Mouse (Mus musculus) heart, postnatal 14 days (tissue): ENCODE data around the gene Tmem179b. TPM values are rescaled to one million over a fixed set of nuclear protein-coding genes. Genes with fewer than 3 reads are reported as not detected.
A peak's percentile ranks its signal among the peaks of the same experiment; 100 is the strongest.

Experiments used
- DNase-seq, 2 experiments: peaks; one replicate each; pipeline ENCODE4 v3.0.0; 2021 to 2022
- intact Hi-C: fragments of 180-260 bp; cut with DNase I; formaldehyde crosslinking; loops from one replicate; pipeline ENCODE4 v1.15.1; 2025
- long read RNA-seq, 2 experiments: library from polyadenylated mRNA; stranded (forward); transcript quantifications; one replicate each; pipeline ENCODE4 v2.0.0; 2021
- total RNA-seq, 2 experiments: library from RNA; stranded (reverse); gene quantifications; 2 replicates each; pipeline ENCODE4 v1.2.3; 2021

Tmem179b gene
- 10 to 100 TPM; 15.7 to 17.9 TPM for total RNA-seq
- long read RNA-seq, experiment 1, transcript Tmem179b-201 (5 exons, 818 nt): major isoform, 10 of 19 reads
- long read RNA-seq, experiment 1, partial matches to known transcripts: 2 of 19 reads
- long read RNA-seq, experiment 1, other reads (novel, unspliced or antisense): 5 of 19 reads
- long read RNA-seq, experiment 2, transcript Tmem179b-201 (5 exons, 818 nt): major isoform, 6 of 13 reads
- long read RNA-seq, experiment 2, partial matches to known transcripts: 2 of 13 reads
- long read RNA-seq, experiment 2, other reads (novel, unspliced or antisense): 2 of 13 reads

- DNase-seq: peak; percentile 95 to 97
- intact Hi-C loops: loop anchor here (5.0 kb wide), 1 partner anchor 43 kb away; the partner anchor contains the start of gene Ttc9c
Measured at GRCm38 (mm10) chr19:8774086-8774835, at the start of gene Tmem179b. Gene Tmem179b (minus strand): TSS chr19:8774467.

GRCm38 (mm10) chr19:8822696-8823095 is 48.4 kb upstream of the Tmem179b start:
- no peak for DNase-seq
- intact Hi-C loops: no loop called here

- intact Hi-C loops: no loop called here
- DNase-seq: no peak
Measured at GRCm38 (mm10) chr19:8821146-8821545, 46.9 kb upstream of the Tmem179b start.

GRCm38 (mm10) chr19:8820424-8820956 is 46.2 kb upstream of the Tmem179b start:
- intact Hi-C loops: no loop called here
- DNase-seq: no peak

GRCm38 (mm10) chr19:8819596-8820423 is 45.5 kb upstream of the Tmem179b start, which contains the start of gene Hnrnpul2:
Gene Hnrnpul2 (plus strand): TSS chr19:8820010.
- DNase-seq: peak; percentile 98 to 99
- intact Hi-C loops: loop anchor here (5.0 kb wide), 2 partner anchors 48 to 103 kb away; partner anchors contain the start of genes Tmem179b and Tmem223

GRCm38 (mm10) chr19:8818801-8819595 is 44.7 kb upstream of the Tmem179b start, which contains the start of gene Ttc9c:
Gene Ttc9c (minus strand): TSS chr19:8819333.
- intact Hi-C loops: loop anchor here (5.0 kb wide), 2 partner anchors 47 to 102 kb away; partner anchors contain the start of genes Tmem179b and Tmem223
- peak; percentile 94 for DNase-seq

GRCm38 (mm10) chr19:8818301-8818798 is 44.1 kb upstream of the Tmem179b start:
- DNase-seq: no peak
- intact Hi-C loops: loop anchor here (5.0 kb wide), 2 partner anchors 46 to 101 kb away; partner anchors contain the start of genes Tmem179b and Tmem223

GRCm38 (mm10) chr19:8817001-8817400 is 42.7 kb upstream of the Tmem179b start:
- intact Hi-C loops: loop anchor here (2.0 to 5.0 kb wide), 3 partner anchors 14 to 100 kb away; partner anchors contain the start of genes Tmem179b, Tmem223 and Zbtb3

GRCm38 (mm10) chr19:8815812-8816211 is 41.5 kb upstream of the Tmem179b start:
- intact Hi-C loops: loop anchor here (2.0 to 5.0 kb wide), 3 partner anchors 13 to 99 kb away; partner anchors contain the start of genes Tmem179b, Tmem223 and Zbtb3
- DNase-seq: no peak

More at GRCm38 (mm10) chr19:8817001-8817400, 42.7 kb upstream of the Tmem179b start:
- DNase-seq: no peak

GRCm38 (mm10) chr19:8806810-8807209 is 32.5 kb upstream of the Tmem179b start:
- DNase-seq: no peak
- intact Hi-C loops: no loop called here

GRCm38 (mm10) chr19:8803879-8804660 is 29.8 kb upstream of the Tmem179b start:
- intact Hi-C loops: loop anchor here (2.0 to 5.0 kb wide), 2 partner anchors 13 to 62 kb away; partner anchors contain the start of genes 1700092M07Rik and Stx5a
- DNase-seq: no peak

GRCm38 (mm10) chr19:8803204-8803780 is 29.0 kb upstream of the Tmem179b start:
- intact Hi-C loops: loop anchor here (2.0 to 5.0 kb wide), 2 partner anchors 14 to 61 kb away; partner anchors contain the start of genes 1700092M07Rik and Stx5a
- DNase-seq: no peak

- DNase-seq: peak; percentile 88 to 90
- intact Hi-C loops: loop anchor here (2.0 to 5.0 kb wide), 2 partner anchors 15 to 60 kb away; partner anchors contain the start of genes 1700092M07Rik and Stx5a
Measured at GRCm38 (mm10) chr19:8802130-8802821, 28.0 kb upstream of the Tmem179b start, which contains the start of gene Zbtb3. Gene Zbtb3 (plus strand): TSS chr19:8802555.

- DNase-seq: no peak
- intact Hi-C loops: no loop called here
Measured at GRCm38 (mm10) chr19:8798947-8799315, 24.7 kb upstream of the Tmem179b start.

- intact Hi-C loops: no loop called here
- DNase-seq: peak; percentile 91 to 92
Measured at GRCm38 (mm10) chr19:8798264-8798946, 24.1 kb upstream of the Tmem179b start, which contains the start of gene Polr2g. Gene Polr2g (minus strand): TSS chr19:8798577.

- intact Hi-C loops: no loop called here
- DNase-seq: no peak
Measured at GRCm38 (mm10) chr19:8790171-8790570, 15.9 kb upstream of the Tmem179b start.
